Mouse (Mus musculus) testis, adult 2 months (tissue): Measurements from ENCODE around the gene Snrnp27.

Experiments
- CTCF ChIP-seq: fragments of 200-500 bp; IDR thresholded peaks from 2 replicates; pipeline ENCODE4 v1.5.1; 2012; ENCODE audit warnings: low read depth, mild to moderate bottlenecking, inconsistent platforms, low read length, moderate library complexity; ENCODE audit not compliant: control insufficient read depth, insufficient read depth, insufficient replicate concordance
- POLR2A ChIP-seq: fragments of 200-500 bp; IDR thresholded peaks from 2 replicates; pipeline ENCODE4 v1.6.1; 2012; ENCODE audit warnings: low read depth, mild to moderate bottlenecking, inconsistent platforms, low read length, moderate library complexity; ENCODE audit not compliant: control insufficient read depth

DNA sequence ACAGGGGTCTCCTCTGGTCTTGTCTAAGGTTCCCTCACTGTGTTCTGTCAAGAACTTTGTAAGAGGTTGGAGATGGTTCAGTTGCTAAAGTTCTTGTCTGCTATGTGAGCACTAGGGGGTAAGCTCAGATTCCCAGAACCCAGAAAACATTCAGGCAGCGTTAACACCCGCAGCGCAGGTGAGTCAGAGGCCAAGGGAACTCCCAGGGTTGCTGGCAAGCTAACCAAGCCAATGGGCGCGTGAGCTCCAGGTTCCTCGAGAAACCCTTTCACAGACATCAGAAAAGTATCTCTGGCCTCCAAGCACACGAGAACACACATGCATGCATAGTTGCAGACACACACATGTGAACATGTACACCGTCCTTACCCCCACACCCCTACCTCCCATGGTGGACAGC is 43.5 kb downstream of the Snrnp27 start:
- no peak for TF ChIP-seq CTCF
- TF ChIP-seq POLR2A, result no peak
